Mouse (Mus musculus) liver, adult 2 months (tissue): Measurements from ENCODE around the gene Anapc7. TPM values are rescaled to one million over a fixed set of nuclear protein-coding genes. Genes with fewer than 3 reads are reported as not detected.
"Not testable (repeated sequence)": the region's sequence is repeated elsewhere in the genome, so short reads cannot be mapped to it uniquely, and the experiment has no call there.

Source experiments
- DNase-seq: peaks from one replicate; pipeline ENCODE4 v3.0.0-alpha.2; 2011; ENCODE audit warnings: low read depth, low spot score; ENCODE audit errors: extremely low read depth
- H3K27ac ChIP-seq: fragments of 200-500 bp; replicated peaks from 2 replicates; pipeline ENCODE4 v1.5.1; 2012; ENCODE audit warnings: low read depth, mild to moderate bottlenecking, control low read depth, inconsistent platforms, low read length; ENCODE audit not compliant: insufficient read depth
- H3K27me3 ChIP-seq: fragments of 200-500 bp; 2 replicates; pipeline ENCODE4 v1.6.1; 2012; ENCODE audit warnings: mild to moderate bottlenecking, moderate library complexity, low read length, inconsistent platforms; ENCODE audit not compliant: control insufficient read depth, insufficient read depth
- H3K36me3 ChIP-seq: fragments of 200-500 bp; 2 replicates; pipeline ENCODE4 v1.6.1; 2012; ENCODE audit warnings: low read length, inconsistent platforms; ENCODE audit not compliant: control insufficient read depth, insufficient read depth
- H3K4me1 ChIP-seq: fragments of 200-500 bp; 2 replicates; pipeline ENCODE4 v1.6.1; 2011; ENCODE audit warnings: low read length; ENCODE audit not compliant: control insufficient read depth, insufficient read depth
- H3K4me3 ChIP-seq: fragments of 200-500 bp; 2 replicates; pipeline ENCODE4 v1.5.1; 2011; ENCODE audit warnings: low read depth, mild to moderate bottlenecking, control low read depth, low read length, moderate library complexity; ENCODE audit not compliant: insufficient read depth
- H3K79me2 ChIP-seq: fragments of 200-500 bp; 2 replicates; pipeline ENCODE4 v1.6.1; 2012; ENCODE audit warnings: inconsistent platforms, mild to moderate bottlenecking, low read length, moderate library complexity; ENCODE audit not compliant: control insufficient read depth, insufficient read depth
- H3K9ac ChIP-seq: fragments of 200-500 bp; 2 replicates; pipeline ENCODE4 v1.6.1; 2012; ENCODE audit warnings: low read depth, mild to moderate bottlenecking, control low read depth, inconsistent platforms, low read length
- CTCF ChIP-seq: fragments of 200-500 bp; IDR thresholded peaks from 2 replicates; pipeline ENCODE4 v1.5.1; 2011; ENCODE audit warnings: low read depth, low read length, control low read depth
- POLR2A ChIP-seq: fragments of 200-500 bp; IDR thresholded peaks from 2 replicates; pipeline ENCODE4 v1.6.1; 2011; ENCODE audit warnings: low read length, control low read depth; ENCODE audit not compliant: insufficient read depth; ENCODE audit errors: extremely low read depth
- WGBS: fragments of 180-500 bp; shearing (Covaris S2); methylation state at CpG from one replicate; pipeline ENCODE4 v1.1.7; 2018; 5-methylcytosine and 5-hydroxymethylcytosine counted together
- polyA plus RNA-seq: library from polyadenylated mRNA; depleted of rRNA; stranded (reverse); fragments of >200 nt; gene quantifications from 2 replicates; pipeline ENCODE4 v1.2.3, GENCODE M21; 2012
- total RNA-seq: library from RNA; depleted of rRNA; stranded (reverse); fragments of >200 nt; gene quantifications from 2 replicates; pipeline ENCODE4 v1.2.3, GENCODE M21; 2014

The Anapc7 gene
- total and polyA plus RNA-seq, 2 experiments, result 12.1 to 14.4 TPM

- Histone ChIP-seq H3K4me3 (no peak overlapping the region), H3K9ac (no peak overlapping the region), H3K4me1 (no peaks in the 10 kb centered on the region), H3K27me3 (no peaks in the 10 kb centered on the region), H3K27ac (no peak overlapping the region), H3K36me3 (peaks cover 12% of the 10 kb centered on the region; the same call in 1 of the 2 replicates), H3K79me2 (no peaks in the 10 kb centered on the region)
- TF ChIP-seq POLR2A, result no peak
- 93% methylated on average over 19 of the region's 19 CpGs for WGBS
- DNase-seq, result no peak
Measured at GRCm38 (mm10) chr5:122409692-122410645, 11.5 kb upstream of the Anapc7 start.

- Histone ChIP-seq H3K79me2 (no peaks in the 10 kb centered on the region), H3K36me3 (peaks cover 2% of the 10 kb centered on the region; the same call in 1 of the 2 replicates), H3K9ac (no peak overlapping the region), H3K4me3 (no peak overlapping the region), H3K27ac (no peak overlapping the region), H3K4me1 (no peaks in the 10 kb centered on the region), H3K27me3 (no peaks in the 10 kb centered on the region)
- WGBS, result 76% methylated on average over 5 of the region's 5 CpGs
- TF ChIP-seq POLR2A (no peak), CTCF (no peak)
- DNase-seq, result no peak
Measured at GRCm38 (mm10) chr5:122411892-122412291, 9.6 kb upstream of the Anapc7 start.

GRCm38 (mm10) chr5:122412826-122413225, 8.7 kb upstream of the Anapc7 start:
- WGBS, result 72% methylated on average over 6 of the region's 6 CpGs
- TF ChIP-seq CTCF (no peak), POLR2A (no peak)
- DNase-seq, result no peak

GRCm38 (mm10) chr5:122414351-122414750, 7.1 kb upstream of the Anapc7 start:
- Histone ChIP-seq H3K27ac (no peak overlapping the region), H3K4me3 (no peak overlapping the region), H3K27me3 (no peaks in the 10 kb centered on the region), H3K4me1 (no peaks in the 10 kb centered on the region), H3K79me2 (no peaks in the 10 kb centered on the region), H3K36me3 (no peaks in the 10 kb centered on the region), H3K9ac (no peak overlapping the region)
- no peak for DNase-seq
- no peak for TF ChIP-seq POLR2A
- no peak for TF ChIP-seq CTCF
- WGBS, result 93% methylated on average over 5 of the region's 5 CpGs

More at GRCm38 (mm10) chr5:122412826-122413225, 8.7 kb upstream of the Anapc7 start:
- Histone ChIP-seq H3K27ac (no peak overlapping the region), H3K27me3 (no peaks in the 10 kb centered on the region), H3K4me3 (no peak overlapping the region), H3K9ac (no peak overlapping the region), H3K4me1 (no peaks in the 10 kb centered on the region), H3K79me2 (no peaks in the 10 kb centered on the region), H3K36me3 (no peaks in the 10 kb centered on the region)

- no peaks in the 10 kb centered on the region for H3K4me1 ChIP-seq
- H3K27ac ChIP-seq, result no peak overlapping the region
- H3K36me3 ChIP-seq, result no peaks in the 10 kb centered on the region
- DNase-seq, result no peak
- H3K79me2 ChIP-seq, result no peaks in the 10 kb centered on the region
- H3K9ac ChIP-seq, result no peak overlapping the region
- whole genome bisulfite sequencing, result 87% methylated on average over 12 of the region's 12 CpGs
- no peaks in the 10 kb centered on the region for H3K27me3 ChIP-seq
- no peak overlapping the region for H3K4me3 ChIP-seq
- TF ChIP-seq CTCF (no peak), POLR2A (no peak)
Measured at GRCm38 (mm10) chr5:122415465-122415864, 6.0 kb upstream of the Anapc7 start.

GRCm38 (mm10) chr5:122420676-122421075, 817 bp upstream of the Anapc7 start:
- DNase-seq, H3K27me3 ChIP-seq, H3K36me3 ChIP-seq, H3K4me3 ChIP-seq, H3K27ac ChIP-seq, H3K9ac ChIP-seq, H3K4me1 ChIP-seq: not testable (repeated sequence)
- WGBS, result 60% methylated on average over 4 of the region's 4 CpGs
- H3K79me2 ChIP-seq, result peaks cover 12% of the 10 kb centered on the region
